Mouse (Mus musculus): ENCODE data around the gene Nudt8.

- TF ChIP-seq POLR2A (IDR thresholded peaks at IDR 0.05; ENCODE audit: borderline replicate concordance, extremely low read depth, insufficient read depth, insufficient read length, poor library complexity, severe bottlenecking) = no peak
- no peak for TF ChIP-seq CTCF (IDR thresholded peaks at IDR 0.05; ENCODE audit: borderline replicate concordance, extremely low read depth, insufficient read depth, insufficient read length)
Measured at GRCm38 (mm10) chr19:4000949-4001525, 657 bp downstream of the Nudt8 start.
